Mouse (Mus musculus): Measurements from ENCODE around the gene Thumpd1. TPM values are rescaled to one million over a fixed set of nuclear protein-coding genes. Genes with fewer than 3 reads are reported as not detected.

Thumpd1 gene
- polyA plus RNA-seq, 1 experiment = 12.4 TPM

GRCm38 (mm10) chr7:119670925-119671324 is 49.7 kb downstream of the Thumpd1 start:
- no peaks in the 10 kb centered on the region for H3K27me3 ChIP-seq (ENCODE audit: control insufficient read depth, insufficient read depth, low read length)
- H3K27ac ChIP-seq (ENCODE audit: control insufficient read depth, insufficient read depth, low read depth, low read length) = no peak overlapping the region
- TF ChIP-seq POLR2A (IDR thresholded peaks at IDR 0.05; ENCODE audit: control insufficient read depth, low read depth, low read length) = no peak
- TF ChIP-seq CTCF (IDR thresholded peaks at IDR 0.05; ENCODE audit: control insufficient read depth, insufficient read depth, insufficient replicate concordance, low read depth, low read length) = no peak
- H3K36me3 ChIP-seq (ENCODE audit: control insufficient read depth, insufficient read depth, low read length) = no peaks in the 10 kb centered on the region
- no peak overlapping the region for H3K4me3 ChIP-seq (ENCODE audit: control insufficient read depth, low read depth, low read length)
- no peaks in the 10 kb centered on the region for H3K4me1 ChIP-seq (ENCODE audit: control insufficient read depth, insufficient read depth, low read length)

DNA sequence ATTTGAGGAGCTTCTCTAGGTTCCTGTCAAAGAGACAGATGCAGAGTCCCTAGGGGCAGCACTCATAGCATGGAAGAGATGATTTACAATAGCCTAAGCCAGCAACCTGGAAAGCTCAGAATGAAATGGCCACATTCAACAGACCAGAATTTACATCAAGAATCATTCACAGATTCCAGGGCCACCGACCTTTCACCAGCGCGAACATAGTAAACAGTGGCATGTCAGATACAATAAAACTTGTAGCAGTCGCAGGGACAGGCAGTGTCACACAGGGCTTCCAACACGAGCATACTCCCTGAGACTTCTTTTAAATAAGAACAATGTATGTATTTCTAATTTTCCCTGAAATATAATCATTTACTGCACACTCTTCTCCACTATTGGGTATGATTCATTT is 50.2 kb downstream of the Thumpd1 start:
- no peak overlapping the region for H3K4me3 ChIP-seq (ENCODE audit: control insufficient read depth, low read depth, low read length)

GRCm38 (mm10) chr7:119667893-119668292 is 52.7 kb downstream of the Thumpd1 start:
- H3K27me3 ChIP-seq (ENCODE audit: control insufficient read depth, insufficient read depth, low read length) = no peaks in the 10 kb centered on the region
- H3K4me3 ChIP-seq (ENCODE audit: control insufficient read depth, low read depth, low read length) = no peak overlapping the region
- no peak overlapping the region for H3K27ac ChIP-seq (ENCODE audit: control insufficient read depth, insufficient read depth, low read depth, low read length)
- TF ChIP-seq POLR2A (IDR thresholded peaks at IDR 0.05; ENCODE audit: control insufficient read depth, low read depth, low read length) (no peak), CTCF (IDR thresholded peaks at IDR 0.05; ENCODE audit: control insufficient read depth, insufficient read depth, insufficient replicate concordance, low read depth, low read length) (no peak)
- no peaks in the 10 kb centered on the region for H3K4me1 ChIP-seq (ENCODE audit: control insufficient read depth, insufficient read depth, low read length)
- no peaks in the 10 kb centered on the region for H3K36me3 ChIP-seq (ENCODE audit: control insufficient read depth, insufficient read depth, low read length)

More for the DNA sequence above, 50.2 kb downstream of the Thumpd1 start:
- Histone ChIP-seq H3K36me3 (ENCODE audit: control insufficient read depth, insufficient read depth, low read length) (no peaks in the 10 kb centered on the region), H3K4me1 (ENCODE audit: control insufficient read depth, insufficient read depth, low read length) (no peaks in the 10 kb centered on the region), H3K27ac (ENCODE audit: control insufficient read depth, insufficient read depth, low read depth, low read length) (no peak overlapping the region), H3K27me3 (ENCODE audit: control insufficient read depth, insufficient read depth, low read length) (no peaks in the 10 kb centered on the region)
- TF ChIP-seq CTCF (IDR thresholded peaks at IDR 0.05; ENCODE audit: control insufficient read depth, insufficient read depth, insufficient replicate concordance, low read depth, low read length) = no peak
- TF ChIP-seq POLR2A (IDR thresholded peaks at IDR 0.05; ENCODE audit: control insufficient read depth, low read depth, low read length) = no peak

Other genes with a start within 250 kb of the Thumpd1 start
- 0.07 TPM in 2 replicates for gene Umod, start 241.5 kb downstream of the Thumpd1 start, polyA plus RNA-seq (2012; rRNA removed)
- 0.22 and 0.25 TPM in 2 replicates for gene Acsm5, start 201.3 kb downstream of the Thumpd1 start, polyA plus RNA-seq (2012; rRNA removed)
- 114 and 155 TPM in 2 replicates for gene Pdilt, start 197.3 kb downstream of the Thumpd1 start, polyA plus RNA-seq (2012; rRNA removed)
- 0.02 TPM in 1 of 2 replicates, not detected in the other for gene Acsm2, start 166.5 kb downstream of the Thumpd1 start, polyA plus RNA-seq (2012; rRNA removed)
- not detected in 2 replicates for gene Acsm1, start 113.8 kb downstream of the Thumpd1 start, polyA plus RNA-seq (2012; rRNA removed)
- gene Acsm4, start 30.8 kb downstream of the Thumpd1 start, polyA plus RNA-seq (2012; rRNA removed) = not detected in 2 replicates
- 0.42 and 1.8 TPM in 2 replicates for gene Acsm3, start 40.1 kb upstream of the Thumpd1 start, polyA plus RNA-seq (2012; rRNA removed)
- gene Rexo5, start 73.2 kb upstream of the Thumpd1 start, polyA plus RNA-seq (2012; rRNA removed) = 51.7 and 58.3 TPM in 2 replicates
- gene Eri2, start 73.3 kb upstream of the Thumpd1 start, polyA plus RNA-seq (2012; rRNA removed) = 2.1 and 3.1 TPM in 2 replicates
- gene Lyrm1, start 175.1 kb upstream of the Thumpd1 start, polyA plus RNA-seq (2012; rRNA removed) = 27.0 and 31.4 TPM in 2 replicates
- 66.1 and 70.0 TPM in 2 replicates for gene Dcun1d3, start 175.5 kb upstream of the Thumpd1 start, polyA plus RNA-seq (2012; rRNA removed)